Mouse (Mus musculus) B cell, adult 2 months (primary cell): ENCODE results near the gene Tnfaip8l2.
"Not testable (repeated sequence)": the region's sequence is repeated elsewhere in the genome, so short reads cannot be mapped to it uniquely, and the experiment has no call there.

Experiments used
- DNase-seq, 2 experiments: peaks; one replicate each; pipeline ENCODE4 v3.0.0; 2022

Gene Tnfaip8l2

GRCm38 (mm10) chr3:95110911-95111726 is 31.0 kb downstream of the Tnfaip8l2 start, which contains the start of gene Vps72:
Vps72 (plus strand) TSS chr3:95111022.
- peak; percentile 87 to 89 for DNase-seq

- no peak for DNase-seq
These were observed 34.3 kb downstream of the Tnfaip8l2 start for GRCm38 (mm10) chr3:95107898-95108297.

- not testable (repeated sequence) for DNase-seq
These were observed 34.9 kb downstream of the Tnfaip8l2 start for GRCm38 (mm10) chr3:95107308-95107707.

- DNase-seq = peak; percentile 92 to 94
These were observed 35.6 kb downstream of the Tnfaip8l2 start, which contains the start of gene Pip5k1a for GRCm38 (mm10) chr3:95106338-95107117. Pip5k1a (minus strand) TSS chr3:95106930.

GRCm38 (mm10) chr3:95105586-95106337 is 36.4 kb downstream of the Tnfaip8l2 start:
- no peak for DNase-seq

- DNase-seq = no peak
These were observed 37.0 kb downstream of the Tnfaip8l2 start for GRCm38 (mm10) chr3:95105121-95105520.

GRCm38 (mm10) chr3:95100854-95101253 is 41.3 kb downstream of the Tnfaip8l2 start:
- DNase-seq = no peak
